In genomic region chr15:83170956-83171659, GRCm38 (mm10) we compare ENCODE assay signal across 9 mouse cellular contexts. TPM values are rescaled to one million over a fixed set of nuclear protein-coding genes. Genes with fewer than 3 reads are reported as not detected.
A peak's percentile ranks its signal among the peaks of the same experiment; 100 is the strongest.
DNase-seq lines count a peak whose midpoint lies in the region; ATAC-seq and TF ChIP-seq lines count a peak whose summit lies in the region.
"Had no signal": no experiment of that assay in that cellular context is flagged by ENCODE, and none has a peak within 500 bp of the region (broad histone marks: within the 10 kb centered on the region; RNA-seq: fewer than 3 reads in every experiment).

No protein-coding gene starts in this region.

- peak overlapping the region; percentile 77 for H3K27ac ChIP-seq in heart, embryonic 12.5 days (ENCODE audit: poor library complexity, severe bottlenecking)
- H3K27ac ChIP-seq in forebrain, postnatal 0 days (ENCODE audit: low read depth, low read length), result no peak overlapping the region
- peak overlapping the region; percentile 95 for H3K27ac ChIP-seq in liver, embryonic 11.5 days (ENCODE audit: low read depth, low read length)
- no peak overlapping the region for H3K27ac ChIP-seq in stomach, embryonic 14.5 days (ENCODE audit: low read length)

- ATAC-seq in heart, embryonic 12.5 days (ENCODE audit: insufficient number of reproducible peaks, low FRiP score), result no peak
- no peak for ATAC-seq in forebrain, postnatal 0 days
- no peak for ATAC-seq in liver, embryonic 11.5 days (replicated peaks; ENCODE audit: low FRiP score)
- no peak for ATAC-seq in stomach, embryonic 14.5 days (ENCODE audit: insufficient number of reproducible peaks, insufficient read depth, low FRiP score, low read depth)

- H3K4me1 ChIP-seq in heart, embryonic 12.5 days (replicated peaks), result peaks cover 46% of the 10 kb centered on the region
- 0 out of 2 replicates have a peak, but pooled peaks cover 5% of the 10 kb centered on the region for H3K4me1 ChIP-seq in forebrain, postnatal 0 days (ENCODE audit: insufficient read depth)
- H3K4me1 ChIP-seq in liver, embryonic 11.5 days (replicated peaks; ENCODE audit: control insufficient read depth, insufficient read depth, low read length), result peaks cover 52% of the 10 kb centered on the region
- peaks cover 33% of the 10 kb centered on the region for H3K4me1 ChIP-seq in stomach, embryonic 14.5 days (ENCODE audit: control insufficient read depth, insufficient read depth, low read length)

- H3K4me3 ChIP-seq in heart, embryonic 12.5 days, result peak overlapping the region; percentile 92
- H3K4me3 ChIP-seq in forebrain, postnatal 0 days (ENCODE audit: low read depth, low read length), result peak overlapping the region; percentile 88
- H3K4me3 ChIP-seq in liver, embryonic 11.5 days (ENCODE audit: low read depth, low read length), result peak overlapping the region; percentile 97
- peak overlapping the region; percentile 97 for H3K4me3 ChIP-seq in stomach, embryonic 14.5 days (ENCODE audit: low read depth, low read length)

- peak overlapping the region; percentile 93 for H3K9ac ChIP-seq in heart, embryonic 12.5 days
- peak overlapping the region; percentile 82 for H3K9ac ChIP-seq in forebrain, postnatal 0 days
- H3K9ac ChIP-seq in liver, embryonic 11.5 days (ENCODE audit: low read depth, low read length), result peak overlapping the region; percentile 94
- H3K9ac ChIP-seq in stomach, embryonic 14.5 days (replicated peaks; ENCODE audit: low read depth, low read length), result peak overlapping the region; percentile 83

- TF ChIP-seq CTCF in forebrain, postnatal 0 days (IDR thresholded peaks at IDR 0.05; ENCODE audit: low read depth), result no peak

- intact Hi-C loops in heart, postnatal 25 days (cut with DNase I), result loop anchor here (5.0 kb wide), 1 partner anchor 36 kb away; no protein-coding TSS in a partner anchor
- intact Hi-C loops in left cerebral cortex, postnatal 25 days (cut with DNase I), result no loop called here

- 46% methylated on average over 8 of the region's 8 CpGs for WGBS in heart, embryonic 12.5 days
- 42% methylated on average over 8 of the region's 8 CpGs for WGBS in forebrain, postnatal 0 days
- WGBS in liver, embryonic 11.5 days, result 53% methylated on average over 8 of the region's 8 CpGs
- 51% methylated on average over 8 of the region's 8 CpGs for WGBS in stomach, embryonic 14.5 days

- peak overlapping the region; percentile 94 for H3K4me2 ChIP-seq in heart, embryonic 12.5 days
- H3K4me2 ChIP-seq in forebrain, postnatal 0 days (ENCODE audit: low read depth), result peak overlapping the region; percentile 82
- peak overlapping the region; percentile 98 for H3K4me2 ChIP-seq in liver, embryonic 11.5 days
- H3K4me2 ChIP-seq in stomach, embryonic 14.5 days (replicated peaks; ENCODE audit: low read depth, low read length), result peak overlapping the region; percentile 88

- no peaks in the 10 kb centered on the region for H3K36me3 ChIP-seq in heart, embryonic 12.5 days
- no peaks in the 10 kb centered on the region for H3K36me3 ChIP-seq in forebrain, postnatal 0 days (ENCODE audit: insufficient read depth)
- H3K36me3 ChIP-seq in liver, embryonic 11.5 days (ENCODE audit: control insufficient read depth, insufficient read depth, low read length), result peaks cover 3% of the 10 kb centered on the region; the same call in 1 of the 2 replicates
- H3K36me3 ChIP-seq in stomach, embryonic 14.5 days (ENCODE audit: control insufficient read depth, insufficient read depth, low read length), result no peaks in the 10 kb centered on the region

- H3K9me3 ChIP-seq in heart, embryonic 12.5 days (replicated peaks), result no peaks in the 10 kb centered on the region
- H3K9me3 ChIP-seq in forebrain, postnatal 0 days (ENCODE audit: low read length), result no peaks in the 10 kb centered on the region
- no peaks in the 10 kb centered on the region for H3K9me3 ChIP-seq in liver, embryonic 11.5 days (ENCODE audit: control insufficient read depth, low read length)
- H3K9me3 ChIP-seq in stomach, embryonic 14.5 days (ENCODE audit: control insufficient read depth, low read depth, low read length), result no peaks in the 10 kb centered on the region

- no peak for DNase-seq in heart, postnatal 25 days (ENCODE audit: low spot score)
- DNase-seq in adipocyte (ENCODE audit: low spot score), result peak; percentile 31
- DNase-seq in forebrain, postnatal 0 days, result no peak
- DNase-seq in liver, embryonic 11.5 days (ENCODE audit: low spot score), result no peak
- DNase-seq in left cerebral cortex, postnatal 25 days (ENCODE audit: low spot score in 2 of 2), result no peak
- no peak for DNase-seq in right cerebral cortex, postnatal 25 days

- H3K27me3 ChIP-seq in heart, embryonic 12.5 days (replicated peaks), result no peaks in the 10 kb centered on the region
- H3K27me3 ChIP-seq in forebrain, postnatal 0 days (ENCODE audit: insufficient read depth, low read length), result no peaks in the 10 kb centered on the region
- no peaks in the 10 kb centered on the region for H3K27me3 ChIP-seq in liver, embryonic 11.5 days (replicated peaks; ENCODE audit: control insufficient read depth, insufficient read depth, low read length)
- no peaks in the 10 kb centered on the region for H3K27me3 ChIP-seq in stomach, embryonic 14.5 days (ENCODE audit: control insufficient read depth, insufficient read depth, low read length)
- H3K27me3 ChIP-seq: Patski had no signal

RNA-seq across cellular contexts. Expression of gene Cyb5r3, which starts 1.3 kb away (rescaled TPM):
- 132 and 136 TPM in 2 replicates for polyA plus RNA-seq in heart, embryonic 12.5 days (2016; fragmentation: Nextera tagmentation; extraction: Ambion mirVana)
- total RNA-seq in heart, postnatal 25 days (2021), result 10 to 100 TPM; 80.4 to 85.5 TPM
- 81.2 and 92.5 TPM in 2 replicates for total RNA-seq in forebrain, postnatal 0 days (2014; rRNA removed)
- 88.3 and 149 TPM in 2 replicates for polyA plus RNA-seq in forebrain, postnatal 0 days (2015; fragmentation: Nextera tagmentation; extraction: Ambion mirVana)
- polyA plus RNA-seq in liver, embryonic 11.5 days (2014; fragmentation: Nextera tagmentation; extraction: Ambion mirVana), result 210 and 219 TPM in 2 replicates
- polyA plus RNA-seq in stomach, embryonic 14.5 days (2014; fragmentation: Nextera tagmentation; extraction: Ambion mirVana), result 207 and 214 TPM in 2 replicates
- total RNA-seq in left cerebral cortex, postnatal 25 days (2021), result 10 to 100 TPM; 55.8 to 58.8 TPM

RNA-seq across cellular contexts. Expression of gene Poldip3, which starts 21.9 kb away (rescaled TPM):
- polyA plus RNA-seq in heart, embryonic 12.5 days (2016; fragmentation: Nextera tagmentation; extraction: Ambion mirVana), result 89.1 and 90.7 TPM in 2 replicates
- total RNA-seq in heart, postnatal 25 days (2021), result 10 to 100 TPM; 27.3 to 29.8 TPM
- 86.6 and 100 TPM in 2 replicates for total RNA-seq in forebrain, postnatal 0 days (2014; rRNA removed)
- polyA plus RNA-seq in forebrain, postnatal 0 days (2015; fragmentation: Nextera tagmentation; extraction: Ambion mirVana), result 95.9 and 103 TPM in 2 replicates
- polyA plus RNA-seq in liver, embryonic 11.5 days (2014; fragmentation: Nextera tagmentation; extraction: Ambion mirVana), result 117 and 127 TPM in 2 replicates
- 158 and 161 TPM in 2 replicates for polyA plus RNA-seq in stomach, embryonic 14.5 days (2014; fragmentation: Nextera tagmentation; extraction: Ambion mirVana)
- 10 to 100 TPM; 86.0 to 86.2 TPM for total RNA-seq in left cerebral cortex, postnatal 25 days (2021)

RNA-seq across cellular contexts. Expression of gene Rrp7a, which starts 48.5 kb away (rescaled TPM):
- 39.3 and 44.8 TPM in 2 replicates for polyA plus RNA-seq in heart, embryonic 12.5 days (2016; fragmentation: Nextera tagmentation; extraction: Ambion mirVana)
- total RNA-seq in heart, postnatal 25 days (2021), result 10 to 100 TPM; 40.3 to 41.9 TPM
- 104 and 122 TPM in 2 replicates for total RNA-seq in forebrain, postnatal 0 days (2014; rRNA removed)
- 89.5 and 94.9 TPM in 2 replicates for polyA plus RNA-seq in forebrain, postnatal 0 days (2015; fragmentation: Nextera tagmentation; extraction: Ambion mirVana)
- polyA plus RNA-seq in liver, embryonic 11.5 days (2014; fragmentation: Nextera tagmentation; extraction: Ambion mirVana), result 71.1 and 77.6 TPM in 2 replicates
- 45.9 and 49.3 TPM in 2 replicates for polyA plus RNA-seq in stomach, embryonic 14.5 days (2014; fragmentation: Nextera tagmentation; extraction: Ambion mirVana)
- 100 to 1,000 TPM; 140 to 161 TPM for total RNA-seq in left cerebral cortex, postnatal 25 days (2021)

Comparison
In these comparisons a context has a peak if more than half of its experiments do, and no peak if none do; other contexts are left out.
1. H3K27ac ChIP-seq: peak in heart, embryonic 12.5 days (single experiment) and liver, embryonic 11.5 days (single experiment); none in forebrain, postnatal 0 days (single experiment) and stomach, embryonic 14.5 days (single experiment).
2. Peak in every context shown above with its lines, with median percentiles within 50 percentile points of each other: H3K4me2 ChIP-seq, H3K4me3 ChIP-seq and H3K9ac ChIP-seq.